Mouse (Mus musculus): ENCODE measurements around the gene Atg101. TPM values are rescaled to one million over a fixed set of nuclear protein-coding genes. Genes with fewer than 3 reads are reported as not detected.
A peak's percentile ranks its signal among the peaks of the same experiment; 100 is the strongest.

Gene Atg101
- polyA plus RNA-seq, 1 experiment from 2014 or later = 49.4 TPM

- Histone ChIP-seq H3K9me3 (replicated peaks; ENCODE audit: control insufficient read depth, low read length) (no peaks in the 10 kb centered on the region), H3K27ac (ENCODE audit: low read depth, low read length) (peak overlapping the region; percentile 48), H3K27me3 (ENCODE audit: control insufficient read depth, insufficient read depth, low read length) (peaks cover 13% of the 10 kb centered on the region; the same call in 1 of the 2 replicates), H3K9ac (ENCODE audit: low read depth, low read length) (no peak overlapping the region), H3K36me3 (ENCODE audit: control insufficient read depth, insufficient read depth, low read length) (no peaks in the 10 kb centered on the region), H3K4me3 (ENCODE audit: low read depth, low read length) (no peak overlapping the region), H3K4me1 (ENCODE audit: control insufficient read depth, insufficient read depth, low read length) (peaks cover 4% of the 10 kb centered on the region), H3K4me2 (0 out of 2 replicates have a peak overlapping the region, but pooled peaks have one; percentile 8)
- no peak for ATAC-seq (replicated peaks; ENCODE audit: insufficient number of reproducible peaks, low FRiP score, low TSS enrichment)
- WGBS (ENCODE audit: insufficient replicate concordance) = 36% methylated on average over 24 of the region's 24 CpGs
These were observed 52.6 kb downstream of the Atg101 start for GRCm38 (mm10) chr15:101336474-101337174.

GRCm38 (mm10) chr15:101338359-101338758 is 54.3 kb downstream of the Atg101 start:
- H3K4me1 ChIP-seq (ENCODE audit: control insufficient read depth, insufficient read depth, low read length) = peaks cover 4% of the 10 kb centered on the region
- H3K4me2 ChIP-seq = no peak overlapping the region
- H3K9me3 ChIP-seq (replicated peaks; ENCODE audit: control insufficient read depth, low read length) = no peaks in the 10 kb centered on the region
- no peak overlapping the region for H3K4me3 ChIP-seq (ENCODE audit: low read depth, low read length)
- no peaks in the 10 kb centered on the region for H3K36me3 ChIP-seq (ENCODE audit: control insufficient read depth, insufficient read depth, low read length)
- no peak overlapping the region for H3K27ac ChIP-seq (ENCODE audit: low read depth, low read length)
- 74% methylated on average over 4 of the region's 4 CpGs for WGBS (ENCODE audit: insufficient replicate concordance)
- H3K27me3 ChIP-seq (ENCODE audit: control insufficient read depth, insufficient read depth, low read length) = peaks cover 15% of the 10 kb centered on the region; the same call in 1 of the 2 replicates
- no peak overlapping the region for H3K9ac ChIP-seq (ENCODE audit: low read depth, low read length)
- ATAC-seq (replicated peaks; ENCODE audit: insufficient number of reproducible peaks, low FRiP score, low TSS enrichment) = no peak

GRCm38 (mm10) chr15:101339537-101339936 is 55.5 kb downstream of the Atg101 start:
- 0% methylated on average over 2 of the region's 2 CpGs for WGBS (ENCODE audit: insufficient replicate concordance)
- H3K4me2 ChIP-seq = no peak overlapping the region
- peaks cover 4% of the 10 kb centered on the region for H3K4me1 ChIP-seq (ENCODE audit: control insufficient read depth, insufficient read depth, low read length)
- H3K9ac ChIP-seq (ENCODE audit: low read depth, low read length) = no peak overlapping the region
- ATAC-seq (replicated peaks; ENCODE audit: insufficient number of reproducible peaks, low FRiP score, low TSS enrichment) = peak; percentile 49; the same call in 1 of the 2 replicates
- no peaks in the 10 kb centered on the region for H3K36me3 ChIP-seq (ENCODE audit: control insufficient read depth, insufficient read depth, low read length)
- peaks cover 15% of the 10 kb centered on the region; the same call in 1 of the 2 replicates for H3K27me3 ChIP-seq (ENCODE audit: control insufficient read depth, insufficient read depth, low read length)
- no peak overlapping the region for H3K4me3 ChIP-seq (ENCODE audit: low read depth, low read length)
- no peak overlapping the region for H3K27ac ChIP-seq (ENCODE audit: low read depth, low read length)
- no peaks in the 10 kb centered on the region for H3K9me3 ChIP-seq (replicated peaks; ENCODE audit: control insufficient read depth, low read length)

Other genes starting within 250 kb of the Atg101 start
- gene Gm47841, start 236.9 kb upstream of the Atg101 start, polyA plus RNA-seq (2014; fragmentation: Nextera tagmentation; extraction: Ambion mirVana) = not detected in 2 replicates
- gene Fignl2, start 205.7 kb upstream of the Atg101 start, polyA plus RNA-seq (2014; fragmentation: Nextera tagmentation; extraction: Ambion mirVana) = 0.30 and 0.33 TPM in 2 replicates
- gene Ankrd33, start 168.5 kb upstream of the Atg101 start, polyA plus RNA-seq (2014; fragmentation: Nextera tagmentation; extraction: Ambion mirVana) = not detected in 2 replicates
- gene Acvrl1, start 155.8 kb upstream of the Atg101 start, polyA plus RNA-seq (2014; fragmentation: Nextera tagmentation; extraction: Ambion mirVana) = 1.5 and 2.0 TPM in 2 replicates
- 8.0 and 8.9 TPM in 2 replicates for gene Acvr1b, start 110.2 kb upstream of the Atg101 start, polyA plus RNA-seq (2014; fragmentation: Nextera tagmentation; extraction: Ambion mirVana)
- 4.1 TPM in 2 replicates for gene Grasp, start 60.1 kb upstream of the Atg101 start, polyA plus RNA-seq (2014; fragmentation: Nextera tagmentation; extraction: Ambion mirVana)
- gene Nr4a1, start 30.0 kb upstream of the Atg101 start, polyA plus RNA-seq (2014; fragmentation: Nextera tagmentation; extraction: Ambion mirVana) = 7.5 and 8.1 TPM in 2 replicates
- 1.3 and 2.2 TPM in 2 replicates for gene 6030408B16Rik, start 8.9 kb downstream of the Atg101 start, polyA plus RNA-seq (2014; fragmentation: Nextera tagmentation; extraction: Ambion mirVana)
- 2.5 and 2.8 TPM in 2 replicates for gene Krt80, start 85.9 kb downstream of the Atg101 start, polyA plus RNA-seq (2014; fragmentation: Nextera tagmentation; extraction: Ambion mirVana)
- gene Krt7, start 126.8 kb downstream of the Atg101 start, polyA plus RNA-seq (2014; fragmentation: Nextera tagmentation; extraction: Ambion mirVana) = 23.8 and 25.8 TPM in 2 replicates
- not detected in 2 replicates for gene Krt87, start 154.5 kb downstream of the Atg101 start, polyA plus RNA-seq (2014; fragmentation: Nextera tagmentation; extraction: Ambion mirVana)
- not detected in 2 replicates for gene Krt88, start 163.5 kb downstream of the Atg101 start, polyA plus RNA-seq (2014; fragmentation: Nextera tagmentation; extraction: Ambion mirVana)
- gene Krt81, start 179.5 kb downstream of the Atg101 start, polyA plus RNA-seq (2014; fragmentation: Nextera tagmentation; extraction: Ambion mirVana) = not detected in 2 replicates
- gene Krt86, start 189.2 kb downstream of the Atg101 start, polyA plus RNA-seq (2014; fragmentation: Nextera tagmentation; extraction: Ambion mirVana) = not detected in 2 replicates
- gene Krt83, start 207.2 kb downstream of the Atg101 start, polyA plus RNA-seq (2014; fragmentation: Nextera tagmentation; extraction: Ambion mirVana) = not detected in 2 replicates
- gene Gm49425, start 233.0 kb downstream of the Atg101 start, polyA plus RNA-seq (2014; fragmentation: Nextera tagmentation; extraction: Ambion mirVana) = not detected in 2 replicates
- gene Krt84, start 248.5 kb downstream of the Atg101 start, polyA plus RNA-seq (2014; fragmentation: Nextera tagmentation; extraction: Ambion mirVana) = not detected in 2 replicates

Measured in heart, embryonic 11.5 days (tissue).